Mouse (Mus musculus) thymus, adult 2 months (tissue): ENCODE results near the gene Ermn. TPM values are rescaled to one million over a fixed set of nuclear protein-coding genes. Genes with fewer than 3 reads are reported as not detected.

ENCODE experiments used
- DNase-seq: peaks from one replicate; pipeline ENCODE4 v3.0.0; 2021
- H3K27ac ChIP-seq: fragments of 200-500 bp; 2 replicates; pipeline ENCODE4 v1.5.1; 2012; ENCODE audit warnings: low read length, control low read depth; ENCODE audit not compliant: control insufficient read depth, insufficient read depth
- H3K27me3 ChIP-seq: fragments of 200-500 bp; 2 replicates; pipeline ENCODE4 v1.6.1; 2012; ENCODE audit warnings: mild to moderate bottlenecking, low read length, moderate library complexity, mixed read lengths; ENCODE audit not compliant: control insufficient read depth, insufficient read depth
- H3K36me3 ChIP-seq: fragments of 200-500 bp; 2 replicates; pipeline ENCODE4 v1.6.1; 2012; ENCODE audit warnings: mild to moderate bottlenecking, low read length, moderate library complexity; ENCODE audit not compliant: control insufficient read depth, insufficient read depth
- H3K4me1 ChIP-seq: fragments of 200-500 bp; replicated peaks from 2 replicates; pipeline ENCODE4 v1.6.1; 2012; ENCODE audit warnings: low read length; ENCODE audit not compliant: control insufficient read depth, insufficient read depth
- H3K4me3 ChIP-seq: fragments of 200-500 bp; 2 replicates; pipeline ENCODE4 v1.5.1; 2012; ENCODE audit warnings: mild to moderate bottlenecking, low read length, control low read depth, moderate library complexity; ENCODE audit not compliant: control insufficient read depth, insufficient read depth
- CTCF ChIP-seq: fragments of 200-500 bp; IDR thresholded peaks from 2 replicates; pipeline ENCODE4 v1.5.1; 2012; ENCODE audit warnings: mild to moderate bottlenecking, control low read depth, low read length, moderate library complexity, borderline replicate concordance; ENCODE audit not compliant: control insufficient read depth, poor library complexity, insufficient read depth; ENCODE audit errors: extremely low read depth
- POLR2A ChIP-seq: fragments of 200-500 bp; IDR thresholded peaks from 2 replicates; pipeline ENCODE4 v1.6.1; 2012; ENCODE audit warnings: mild to moderate bottlenecking, low read length, control low read depth, moderate library complexity; ENCODE audit not compliant: control insufficient read depth, poor library complexity, insufficient read depth; ENCODE audit errors: extremely low read depth
- WGBS: fragments of 180-500 bp; shearing (Covaris S2); methylation state at CpG from one replicate; pipeline ENCODE4 v1.1.7; 2018; 5-methylcytosine and 5-hydroxymethylcytosine counted together
- polyA plus RNA-seq: library from polyadenylated mRNA; depleted of rRNA; stranded (reverse); fragments of >200 nt; gene quantifications from 2 replicates; pipeline ENCODE4 v1.2.3, GENCODE M21; 2012; rRNA removed

Gene Ermn
- polyA plus RNA-seq = not detected in 2 replicates

GRCm38 (mm10) chr2:58052821-58053581, at the start of gene Ermn:
Gene Ermn (minus strand): TSS chr2:58052864.
- Histone ChIP-seq H3K27ac (no peak within 1 kb of the TSS), H3K27me3 (no peaks in the 10 kb centered on the region), H3K4me1 (no peaks in the 10 kb centered on the region), H3K36me3 (no peaks in the 10 kb centered on the region), H3K4me3 (no peak within 1 kb of the TSS)
- 90% methylated on average over 7 of the region's 7 CpGs for WGBS
- no peak for DNase-seq
- TF ChIP-seq POLR2A = no peak
- no peak for TF ChIP-seq CTCF

- TF ChIP-seq POLR2A = no peak
- TF ChIP-seq CTCF = no peak
These were observed 42.2 kb upstream of the Ermn start for GRCm38 (mm10) chr2:58094818-58095217.

DNA sequence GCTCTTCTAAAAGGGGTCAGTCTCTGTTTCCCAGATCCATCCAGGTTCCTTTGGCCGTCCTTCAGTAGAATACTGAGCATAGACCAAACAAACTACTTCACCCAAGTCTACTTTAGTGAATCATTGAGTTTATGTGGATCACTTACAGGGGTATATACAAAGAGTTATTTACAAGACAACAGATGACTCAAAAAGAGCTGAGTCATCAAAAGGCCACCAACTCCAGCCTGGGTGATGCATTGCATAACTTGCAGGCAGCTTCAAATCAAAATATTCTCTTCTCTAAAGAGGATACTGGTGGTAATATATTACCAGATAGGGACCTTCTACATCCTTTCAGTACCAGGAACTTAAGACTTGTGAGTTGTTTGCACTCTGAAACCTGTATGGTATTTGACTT, 33.8 kb upstream of the Ermn start:
- Histone ChIP-seq H3K27me3 (no peaks in the 10 kb centered on the region), H3K27ac (no peak overlapping the region), H3K36me3 (no peaks in the 10 kb centered on the region), H3K4me3 (no peak overlapping the region), H3K4me1 (no peaks in the 10 kb centered on the region)
- DNase-seq = no peak
- WGBS = 100% methylated on average over 1 of the region's 1 CpGs
- no peak for TF ChIP-seq CTCF
- no peak for TF ChIP-seq POLR2A

More at GRCm38 (mm10) chr2:58094818-58095217, 42.2 kb upstream of the Ermn start:
- DNase-seq = no peak
- Histone ChIP-seq H3K27me3 (no peaks in the 10 kb centered on the region), H3K36me3 (no peaks in the 10 kb centered on the region), H3K27ac (no peak overlapping the region), H3K4me3 (no peak overlapping the region), H3K4me1 (no peaks in the 10 kb centered on the region)
- WGBS = 100% methylated on average over 1 of the region's 1 CpGs

DNA sequence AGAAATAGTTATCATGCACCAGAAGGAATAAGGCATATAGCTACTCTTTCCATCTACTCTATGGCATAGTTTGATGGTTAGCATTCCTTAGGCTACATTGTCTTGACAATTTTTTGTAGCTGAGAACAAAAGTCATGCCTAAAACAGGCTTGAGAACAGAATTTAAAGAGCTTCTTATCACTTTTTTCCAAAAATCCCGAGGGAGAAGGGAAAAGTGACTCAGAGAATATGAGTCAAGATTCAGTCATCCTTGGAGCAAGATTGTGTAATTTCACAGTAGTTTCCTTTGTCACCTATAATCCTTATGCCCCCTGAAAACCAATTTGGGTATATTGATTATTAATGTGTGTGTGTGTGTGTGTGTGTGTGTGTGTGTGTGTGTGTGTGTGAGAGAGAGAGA, 27.2 kb upstream of the Ermn start:
- no peak for DNase-seq
- 66% methylated on average over 1 of the region's 1 CpGs for WGBS
- TF ChIP-seq CTCF (no peak), POLR2A (no peak)
- no peaks in the 10 kb centered on the region for H3K27me3 ChIP-seq
- no peak overlapping the region for H3K27ac ChIP-seq
- H3K36me3 ChIP-seq = no peaks in the 10 kb centered on the region
- no peaks in the 10 kb centered on the region for H3K4me1 ChIP-seq
- no peak overlapping the region for H3K4me3 ChIP-seq

DNA sequence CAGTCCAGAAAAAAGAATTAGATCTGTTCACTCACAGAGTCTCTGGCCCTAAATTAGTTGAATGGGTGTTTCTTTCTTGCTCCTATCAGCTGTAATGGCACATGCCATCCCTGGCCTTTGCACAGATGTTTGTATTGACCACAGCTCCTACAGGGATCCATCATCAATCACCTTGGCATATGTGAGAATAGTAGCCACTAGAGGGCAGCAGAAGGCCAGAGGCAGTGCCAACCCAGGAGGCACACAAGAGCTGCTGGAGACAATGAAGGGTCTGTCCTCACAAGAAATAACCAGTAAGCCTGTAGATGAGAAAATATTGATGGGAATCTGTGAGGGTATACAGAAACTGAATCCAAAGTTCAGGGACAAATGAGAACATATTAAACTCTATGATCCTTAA, 2.7 kb upstream of the Ermn start:
- DNase-seq = peak; percentile 73
- no peak overlapping the region for H3K4me3 ChIP-seq
- H3K4me1 ChIP-seq = no peaks in the 10 kb centered on the region
- H3K27me3 ChIP-seq = no peaks in the 10 kb centered on the region
- H3K27ac ChIP-seq = no peak overlapping the region
- TF ChIP-seq POLR2A = no peak
- TF ChIP-seq CTCF = peak; percentile 16; the same call in 1 of the 2 replicates
- H3K36me3 ChIP-seq = no peaks in the 10 kb centered on the region

DNA sequence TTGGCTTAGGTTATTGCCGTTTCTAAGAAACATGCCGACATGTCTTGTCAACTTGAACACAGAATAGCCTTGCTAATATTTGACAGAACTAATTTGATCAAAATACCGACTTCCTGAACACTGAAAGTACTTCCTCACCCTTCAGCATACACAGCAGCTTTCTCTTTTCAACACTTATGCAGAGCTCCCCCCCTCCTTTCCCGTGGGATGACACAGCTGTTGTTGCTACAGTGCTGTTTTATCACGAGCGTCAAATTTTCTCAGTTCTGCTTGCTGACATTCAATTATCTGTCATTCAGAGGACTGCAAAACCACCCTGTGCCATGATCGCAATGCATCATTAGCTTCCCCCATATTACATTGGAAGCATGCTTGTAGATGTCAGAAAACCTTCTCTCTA, 10.8 kb downstream of the Ermn start:
- H3K4me3 ChIP-seq = no peak overlapping the region
- H3K27ac ChIP-seq = no peak overlapping the region
- DNase-seq = no peak
- no peaks in the 10 kb centered on the region for H3K4me1 ChIP-seq
- no peaks in the 10 kb centered on the region for H3K27me3 ChIP-seq
- H3K36me3 ChIP-seq = no peaks in the 10 kb centered on the region
- WGBS = 23% methylated on average over 7 of the region's 7 CpGs
- TF ChIP-seq POLR2A (no peak), CTCF (no peak)

DNA sequence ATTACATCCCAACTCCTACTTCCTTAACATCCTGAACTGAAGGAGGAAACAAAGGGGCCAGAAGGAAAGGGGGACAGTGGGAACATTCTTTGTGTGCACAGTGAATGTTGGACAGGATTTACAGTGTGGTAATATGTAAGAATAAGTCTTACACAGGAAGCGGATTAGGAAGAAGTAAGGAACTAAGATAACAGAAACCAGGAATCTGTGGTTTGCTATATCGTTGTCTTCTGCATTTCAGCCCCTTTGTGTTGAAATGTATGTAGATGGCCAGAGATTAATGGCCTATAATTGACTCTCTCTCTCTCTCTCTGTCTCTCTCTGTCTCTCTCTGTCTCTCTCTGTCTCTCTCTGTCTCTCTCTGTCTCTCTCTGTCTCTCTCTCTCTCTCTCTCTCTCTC, 15.7 kb downstream of the Ermn start:
- Histone ChIP-seq H3K27me3 (no peaks in the 10 kb centered on the region), H3K4me1 (no peaks in the 10 kb centered on the region), H3K27ac (no peak overlapping the region), H3K4me3 (no peak overlapping the region), H3K36me3 (no peaks in the 10 kb centered on the region)
- no peak for DNase-seq
- TF ChIP-seq POLR2A (no peak), CTCF (no peak)
- 62% methylated on average over 2 of the region's 2 CpGs for WGBS

- DNase-seq = no peak
- Histone ChIP-seq H3K4me1 (no peaks in the 10 kb centered on the region), H3K27ac (no peak overlapping the region), H3K36me3 (no peaks in the 10 kb centered on the region), H3K4me3 (no peak overlapping the region), H3K27me3 (no peaks in the 10 kb centered on the region)
- WGBS = 35% methylated on average over 4 of the region's 4 CpGs
- TF ChIP-seq POLR2A (no peak), CTCF (no peak)
These were observed 17.0 kb downstream of the Ermn start for GRCm38 (mm10) chr2:58035635-58036034.
